Mouse (Mus musculus) macrophage (primary cell): ENCODE data around the gene Aqp1. TPM values are rescaled to one million over a fixed set of nuclear protein-coding genes. Genes with fewer than 3 reads are reported as not detected.

ENCODE experiments used
- H3K27ac ChIP-seq: fragments of 350-480 bp; formaldehyde crosslinking; 2 replicates; pipeline ENCODE4 v1.9.0; 2021
- H3K36me3 ChIP-seq: fragments of 350-480 bp; formaldehyde crosslinking; 2 replicates; pipeline ENCODE4 v1.9.0; 2021; ENCODE audit errors: inconsistent target
- H3K4me3 ChIP-seq: fragments of 350-480 bp; formaldehyde crosslinking; 2 replicates; pipeline ENCODE4 v1.9.0; 2021; ENCODE audit errors: inconsistent target
- H3K79me2 ChIP-seq: fragments of 350-480 bp; formaldehyde crosslinking; 2 replicates; pipeline ENCODE4 v1.9.0; 2021; ENCODE audit errors: inconsistent target
- WGBS: methylation state at CpG from one replicate; pipeline ENCODE4 v1.1.7; 2026; ENCODE audit warnings: inconsistent platforms; ENCODE audit not compliant: missing documents; 5-methylcytosine and 5-hydroxymethylcytosine counted together
- polyA plus RNA-seq: library from polyadenylated mRNA; stranded (reverse); fragments of 250-400 nt; gene quantifications from 3 replicates; pipeline ENCODE4 v1.2.4, GENCODE M21; 2018; ENCODE audit warnings: inconsistent platforms
- total RNA-seq, 78 experiments: library from RNA; depleted of rRNA; stranded (reverse); fragments of 250-400 nt; gene quantifications; 1 replicate in 9 of 78; 2 replicates in 24 of 78; 3 replicates in 43 of 78; 4 replicates in 2 of 78; pipeline ENCODE4 v1.2.4; 2018; ENCODE audit warnings: inconsistent platforms in 56 of 78

Gene Aqp1
- total RNA-seq (2018; cell fraction: chromatin; rRNA removed), result 1 to 10 TPM in 1 of 26 experiments, under 1 TPM in 4, not detected in 21; 0.29 to 5.3 (median 0.34) TPM
- under 1 TPM in 1 of 26 experiments, not detected in 25; 0.05 TPM for total RNA-seq (2018; cell fraction: cytosol; rRNA removed)
- under 1 TPM in 3 of 26 experiments, not detected in 23; 0.17 to 0.72 (median 0.24) TPM for total RNA-seq (2018; cell fraction: nucleus; rRNA removed)
- polyA plus RNA-seq, result not detected in 3 replicates

- no peak within 1 kb of the TSS for H3K4me3 ChIP-seq
- H3K79me2 ChIP-seq, result no peaks in the 10 kb centered on the region
- no peak within 1 kb of the TSS for H3K27ac ChIP-seq
- WGBS, result 9% methylated on average over 12 of the region's 12 CpGs
- H3K36me3 ChIP-seq, result no peaks in the 10 kb centered on the region
These were observed at the start of gene Aqp1 for GRCm38 (mm10) chr6:55335989-55336514. Gene Aqp1, plus strand, starts transcription at chr6:55336432.

GRCm38 (mm10) chr6:55288007-55288602 is 48.1 kb upstream of the Aqp1 start:
- Histone ChIP-seq H3K4me3 (no peak overlapping the region), H3K27ac (no peak overlapping the region), H3K79me2 (no peaks in the 10 kb centered on the region), H3K36me3 (no peaks in the 10 kb centered on the region)
- WGBS, result 91% methylated on average over 5 of the region's 5 CpGs

GRCm38 (mm10) chr6:55294549-55295131 is 41.6 kb upstream of the Aqp1 start:
- no peaks in the 10 kb centered on the region for H3K36me3 ChIP-seq
- 55% methylated on average over 19 of the region's 19 CpGs for WGBS
- H3K27ac ChIP-seq, result no peak overlapping the region
- no peaks in the 10 kb centered on the region for H3K79me2 ChIP-seq
- no peak overlapping the region for H3K4me3 ChIP-seq

GRCm38 (mm10) chr6:55295325-55295724 is 40.9 kb upstream of the Aqp1 start:
- no peaks in the 10 kb centered on the region for H3K79me2 ChIP-seq
- WGBS, result 67% methylated on average over 1 of the region's 1 CpGs

GRCm38 (mm10) chr6:55299482-55299881 is 36.8 kb upstream of the Aqp1 start:
- Histone ChIP-seq H3K36me3 (no peaks in the 10 kb centered on the region), H3K79me2 (no peaks in the 10 kb centered on the region), H3K27ac (no peak overlapping the region), H3K4me3 (no peak overlapping the region)
- WGBS, result 89% methylated on average over 8 of the region's 8 CpGs

More at GRCm38 (mm10) chr6:55295325-55295724, 40.9 kb upstream of the Aqp1 start:
- Histone ChIP-seq H3K36me3 (no peaks in the 10 kb centered on the region), H3K4me3 (no peak overlapping the region), H3K27ac (no peak overlapping the region)

GRCm38 (mm10) chr6:55299917-55300316 is 36.3 kb upstream of the Aqp1 start:
- WGBS, result 96% methylated on average over 2 of the region's 2 CpGs
- no peak overlapping the region for H3K4me3 ChIP-seq
- H3K27ac ChIP-seq, result no peak overlapping the region
- H3K79me2 ChIP-seq, result no peaks in the 10 kb centered on the region
- H3K36me3 ChIP-seq, result no peaks in the 10 kb centered on the region

- 72% methylated on average over 11 of the region's 11 CpGs for WGBS
- Histone ChIP-seq H3K27ac (no peak overlapping the region), H3K36me3 (no peaks in the 10 kb centered on the region), H3K4me3 (no peak overlapping the region), H3K79me2 (no peaks in the 10 kb centered on the region)
These were observed 35.5 kb upstream of the Aqp1 start for GRCm38 (mm10) chr6:55300704-55301103.

- Histone ChIP-seq H3K79me2 (no peaks in the 10 kb centered on the region), H3K27ac (no peak overlapping the region), H3K4me3 (no peak overlapping the region), H3K36me3 (no peaks in the 10 kb centered on the region)
- WGBS, result 91% methylated on average over 2 of the region's 2 CpGs
These were observed 26.1 kb upstream of the Aqp1 start for GRCm38 (mm10) chr6:55310179-55310578.

- H3K79me2 ChIP-seq, result no peaks in the 10 kb centered on the region
- WGBS, result 97% methylated on average over 5 of the region's 5 CpGs
- no peak overlapping the region for H3K27ac ChIP-seq
- H3K36me3 ChIP-seq, result no peaks in the 10 kb centered on the region
- no peak overlapping the region for H3K4me3 ChIP-seq
These were observed 24.3 kb upstream of the Aqp1 start for GRCm38 (mm10) chr6:55311962-55312361.

GRCm38 (mm10) chr6:55313893-55314292 is 22.3 kb upstream of the Aqp1 start:
- no peak overlapping the region for H3K27ac ChIP-seq
- 96% methylated on average over 4 of the region's 4 CpGs for WGBS

GRCm38 (mm10) chr6:55314628-55315027 is 21.6 kb upstream of the Aqp1 start:
- Histone ChIP-seq H3K27ac (no peak overlapping the region), H3K79me2 (no peaks in the 10 kb centered on the region), H3K4me3 (no peak overlapping the region), H3K36me3 (no peaks in the 10 kb centered on the region)
- 96% methylated on average over 8 of the region's 8 CpGs for WGBS

More at GRCm38 (mm10) chr6:55313893-55314292, 22.3 kb upstream of the Aqp1 start:
- Histone ChIP-seq H3K79me2 (no peaks in the 10 kb centered on the region), H3K4me3 (no peak overlapping the region), H3K36me3 (no peaks in the 10 kb centered on the region)

- WGBS, result 100% methylated on average over 3 of the region's 3 CpGs
- H3K79me2 ChIP-seq, result no peaks in the 10 kb centered on the region
These were observed 17.6 kb upstream of the Aqp1 start for GRCm38 (mm10) chr6:55318597-55318996.

GRCm38 (mm10) chr6:55319585-55320551 is 16.4 kb upstream of the Aqp1 start:
- Histone ChIP-seq H3K4me3 (no peak overlapping the region), H3K27ac (no peak overlapping the region), H3K36me3 (no peaks in the 10 kb centered on the region), H3K79me2 (no peaks in the 10 kb centered on the region)
- WGBS, result 90% methylated on average over 14 of the region's 14 CpGs

More at GRCm38 (mm10) chr6:55318597-55318996, 17.6 kb upstream of the Aqp1 start:
- Histone ChIP-seq H3K4me3 (no peak overlapping the region), H3K36me3 (no peaks in the 10 kb centered on the region), H3K27ac (no peak overlapping the region)

GRCm38 (mm10) chr6:55320894-55321293 is 15.3 kb upstream of the Aqp1 start:
- no peaks in the 10 kb centered on the region for H3K79me2 ChIP-seq

More at GRCm38 (mm10) chr6:55320894-55321293, 15.3 kb upstream of the Aqp1 start:
- no peak overlapping the region for H3K4me3 ChIP-seq
- H3K36me3 ChIP-seq, result no peaks in the 10 kb centered on the region
- 83% methylated on average over 4 of the region's 4 CpGs for WGBS
- no peak overlapping the region for H3K27ac ChIP-seq
